Mouse (Mus musculus): ENCODE measurements around the gene L3mbtl3. TPM values are rescaled to one million over a fixed set of nuclear protein-coding genes. Genes with fewer than 3 reads are reported as not detected.
A peak's percentile ranks its signal among the peaks of the same experiment; 100 is the strongest.

The L3mbtl3 gene
- polyA plus RNA-seq, 1 experiment from 2014 or later: 22.5 TPM

- no peak overlapping the region for H3K4me3 ChIP-seq
- H3K27me3 ChIP-seq: no peaks in the 10 kb centered on the region
- H3K9ac ChIP-seq: no peak overlapping the region
- 88% methylated on average over 2 of the region's 2 CpGs for WGBS
- ATAC-seq (ENCODE audit: insufficient number of reproducible peaks, insufficient read depth, low FRiP score, low TSS enrichment, low read depth): no peak
- no peak overlapping the region for H3K4me2 ChIP-seq
- no peaks in the 10 kb centered on the region for H3K4me1 ChIP-seq
- no peak overlapping the region for H3K27ac ChIP-seq
- peaks cover 19% of the 10 kb centered on the region for H3K36me3 ChIP-seq
- H3K9me3 ChIP-seq: no peaks in the 10 kb centered on the region
Observed at GRCm38 (mm10) chr10:26364942-26365341, 10.8 kb downstream of the L3mbtl3 start.

DNA sequence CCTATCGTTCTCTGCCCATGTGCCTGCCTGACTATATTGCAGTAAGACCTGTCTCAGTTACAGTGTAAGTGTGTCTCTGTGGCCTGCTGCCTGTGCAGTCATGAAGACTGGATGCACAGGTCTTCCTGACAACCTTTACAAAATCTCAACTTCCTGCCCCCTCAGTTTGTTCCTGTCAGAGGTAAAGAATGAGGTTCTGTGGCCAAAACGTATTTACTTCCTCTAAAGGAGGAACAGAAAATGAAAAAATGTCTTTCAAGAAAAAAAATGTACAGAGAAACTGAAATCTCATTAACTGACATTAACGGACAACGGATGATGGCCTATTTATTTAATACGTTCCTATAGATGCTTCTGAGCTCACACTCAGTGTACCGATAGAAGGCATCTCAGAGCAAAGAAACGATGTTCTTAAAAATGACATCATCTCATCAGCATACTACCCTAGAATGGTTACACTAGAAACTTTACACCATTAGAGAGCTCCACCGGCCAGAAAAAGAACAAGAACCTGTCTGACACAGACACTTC is 11.4 kb downstream of the L3mbtl3 start:
- WGBS: 74% methylated on average over 8 of the region's 8 CpGs
- H3K27me3 ChIP-seq: no peaks in the 10 kb centered on the region
- H3K4me1 ChIP-seq: no peaks in the 10 kb centered on the region
- H3K4me2 ChIP-seq: no peak overlapping the region
- H3K9me3 ChIP-seq: no peaks in the 10 kb centered on the region
- ATAC-seq (ENCODE audit: insufficient number of reproducible peaks, insufficient read depth, low FRiP score, low TSS enrichment, low read depth): no peak
- peaks cover 19% of the 10 kb centered on the region for H3K36me3 ChIP-seq
- H3K4me3 ChIP-seq: no peak overlapping the region
- H3K27ac ChIP-seq: no peak overlapping the region
- no peak overlapping the region for H3K9ac ChIP-seq

DNA sequence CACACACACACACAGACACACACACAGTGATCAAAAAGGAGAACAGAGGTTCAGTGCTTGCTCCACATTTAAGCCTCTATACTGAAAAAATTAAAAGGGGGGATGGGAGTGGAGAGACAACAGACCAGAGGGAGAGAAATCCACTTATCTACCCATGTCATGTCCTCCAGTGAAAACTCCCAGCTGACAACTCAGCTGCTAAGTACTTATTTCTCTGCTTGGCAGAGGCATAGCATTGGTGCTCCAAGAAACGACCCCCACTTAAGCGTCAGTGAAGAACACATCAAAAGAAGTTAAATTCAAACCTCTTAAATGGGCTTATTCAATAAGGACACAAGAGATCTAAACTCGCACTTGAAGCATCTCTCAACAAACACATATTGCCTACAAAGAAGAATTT is 12.2 kb downstream of the L3mbtl3 start:
- H3K36me3 ChIP-seq: peaks cover 15% of the 10 kb centered on the region
- H3K9me3 ChIP-seq: no peaks in the 10 kb centered on the region
- H3K4me2 ChIP-seq: no peak overlapping the region
- H3K27ac ChIP-seq: no peak overlapping the region
- no peaks in the 10 kb centered on the region for H3K4me1 ChIP-seq
- H3K27me3 ChIP-seq: no peaks in the 10 kb centered on the region
- no peak overlapping the region for H3K4me3 ChIP-seq
- 64% methylated on average over 3 of the region's 3 CpGs for WGBS
- ATAC-seq (ENCODE audit: insufficient number of reproducible peaks, insufficient read depth, low FRiP score, low TSS enrichment, low read depth): no peak
- H3K9ac ChIP-seq: no peak overlapping the region

GRCm38 (mm10) chr10:26358798-26359197 is 17.0 kb downstream of the L3mbtl3 start:
- no peak for ATAC-seq (ENCODE audit: insufficient number of reproducible peaks, insufficient read depth, low FRiP score, low TSS enrichment, low read depth)
- Histone ChIP-seq H3K9ac (no peak overlapping the region), H3K4me1 (no peaks in the 10 kb centered on the region), H3K4me3 (no peak overlapping the region), H3K27ac (no peak overlapping the region), H3K9me3 (peaks cover 3% of the 10 kb centered on the region; the same call in 1 of the 2 replicates), H3K36me3 (peaks cover 12% of the 10 kb centered on the region), H3K4me2 (no peak overlapping the region), H3K27me3 (no peaks in the 10 kb centered on the region)
- 88% methylated on average over 6 of the region's 6 CpGs for WGBS

DNA sequence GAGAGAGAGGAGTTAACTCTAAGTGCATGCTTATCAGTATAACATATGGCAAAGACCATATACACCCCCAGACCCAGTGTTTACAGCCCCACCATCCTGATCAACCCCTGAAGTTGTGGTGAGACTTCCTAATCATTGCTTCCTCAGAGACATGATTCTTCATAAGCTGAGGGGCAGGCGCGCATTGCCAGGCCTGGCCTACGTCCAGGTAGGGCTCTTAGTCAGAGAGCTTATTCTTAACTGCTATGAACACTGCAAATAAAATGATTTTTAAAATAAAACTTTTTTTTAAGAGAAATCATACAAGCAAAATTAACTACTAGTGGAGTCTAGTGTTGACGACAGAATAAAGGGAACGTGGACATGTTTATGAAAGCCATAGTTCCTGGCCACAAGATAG is 17.5 kb downstream of the L3mbtl3 start:
- Histone ChIP-seq H3K27ac (no peak overlapping the region), H3K36me3 (peaks cover 12% of the 10 kb centered on the region), H3K9me3 (peaks cover 3% of the 10 kb centered on the region; the same call in 1 of the 2 replicates), H3K4me1 (no peaks in the 10 kb centered on the region), H3K4me2 (no peak overlapping the region), H3K27me3 (no peaks in the 10 kb centered on the region), H3K4me3 (no peak overlapping the region), H3K9ac (no peak overlapping the region)
- WGBS: 94% methylated on average over 5 of the region's 5 CpGs
- no peak for ATAC-seq (ENCODE audit: insufficient number of reproducible peaks, insufficient read depth, low FRiP score, low TSS enrichment, low read depth)

DNA sequence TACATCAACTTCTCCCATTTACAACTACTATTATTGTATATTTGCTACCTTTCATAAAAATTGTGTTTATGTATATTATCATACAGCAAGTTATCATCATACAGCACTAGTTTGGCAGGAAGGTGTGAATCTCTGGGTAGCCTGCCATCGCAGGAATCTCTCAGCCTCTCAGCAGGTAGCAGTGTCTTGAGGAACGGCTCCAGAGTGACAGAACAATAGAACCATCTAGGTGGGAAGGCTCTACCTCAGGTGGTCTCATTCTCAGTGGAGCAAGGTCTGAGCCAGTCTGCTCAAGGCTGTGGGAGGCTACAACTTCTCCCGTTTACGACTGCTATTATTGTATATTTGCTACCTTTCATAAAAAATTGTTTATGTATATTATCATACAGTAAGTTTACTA is 22.0 kb downstream of the L3mbtl3 start:
- Histone ChIP-seq H3K4me1 (peaks cover 8% of the 10 kb centered on the region), H3K9me3 (peaks cover 3% of the 10 kb centered on the region; the same call in 1 of the 2 replicates), H3K27ac (no peak overlapping the region), H3K27me3 (no peaks in the 10 kb centered on the region), H3K9ac (no peak overlapping the region), H3K36me3 (peaks cover 23% of the 10 kb centered on the region), H3K4me2 (no peak overlapping the region), H3K4me3 (no peak overlapping the region)
- ATAC-seq (ENCODE audit: insufficient number of reproducible peaks, insufficient read depth, low FRiP score, low TSS enrichment, low read depth): no peak
- WGBS: 66% methylated on average over 4 of the region's 4 CpGs

- ATAC-seq (ENCODE audit: insufficient number of reproducible peaks, insufficient read depth, low FRiP score, low TSS enrichment, low read depth): no peak
Observed at GRCm38 (mm10) chr10:26351129-26351738, 24.5 kb downstream of the L3mbtl3 start.

GRCm38 (mm10) chr10:26350153-26350552 is 25.6 kb downstream of the L3mbtl3 start:
- Histone ChIP-seq H3K4me2 (no peak overlapping the region), H3K36me3 (peaks cover 18% of the 10 kb centered on the region), H3K9ac (no peak overlapping the region), H3K27me3 (no peaks in the 10 kb centered on the region), H3K4me3 (no peak overlapping the region), H3K4me1 (peaks cover 8% of the 10 kb centered on the region), H3K9me3 (no peaks in the 10 kb centered on the region), H3K27ac (no peak overlapping the region)
- no peak for ATAC-seq (ENCODE audit: insufficient number of reproducible peaks, insufficient read depth, low FRiP score, low TSS enrichment, low read depth)
- whole genome bisulfite sequencing: 43% methylated on average over 1 of the region's 1 CpGs

More at GRCm38 (mm10) chr10:26351129-26351738, 24.5 kb downstream of the L3mbtl3 start:
- WGBS: 80% methylated on average over 7 of the region's 7 CpGs
- Histone ChIP-seq H3K4me1 (peaks cover 8% of the 10 kb centered on the region), H3K9me3 (peaks cover 3% of the 10 kb centered on the region; the same call in 1 of the 2 replicates), H3K9ac (no peak overlapping the region), H3K4me3 (no peak overlapping the region), H3K36me3 (peaks cover 27% of the 10 kb centered on the region), H3K4me2 (no peak overlapping the region), H3K27me3 (no peaks in the 10 kb centered on the region), H3K27ac (peak overlapping the region; percentile 44; the same call in 1 of the 2 replicates)

GRCm38 (mm10) chr10:26347614-26348013 is 28.2 kb downstream of the L3mbtl3 start:
- H3K9me3 ChIP-seq: no peaks in the 10 kb centered on the region
- H3K4me2 ChIP-seq: no peak overlapping the region
- ATAC-seq (ENCODE audit: insufficient number of reproducible peaks, insufficient read depth, low FRiP score, low TSS enrichment, low read depth): no peak
- H3K4me3 ChIP-seq: no peak overlapping the region
- no peak overlapping the region for H3K27ac ChIP-seq
- WGBS: 43% methylated on average over 7 of the region's 7 CpGs
- peaks cover 8% of the 10 kb centered on the region for H3K4me1 ChIP-seq
- no peaks in the 10 kb centered on the region for H3K27me3 ChIP-seq
- H3K9ac ChIP-seq: no peak overlapping the region
- peaks cover 40% of the 10 kb centered on the region for H3K36me3 ChIP-seq

DNA sequence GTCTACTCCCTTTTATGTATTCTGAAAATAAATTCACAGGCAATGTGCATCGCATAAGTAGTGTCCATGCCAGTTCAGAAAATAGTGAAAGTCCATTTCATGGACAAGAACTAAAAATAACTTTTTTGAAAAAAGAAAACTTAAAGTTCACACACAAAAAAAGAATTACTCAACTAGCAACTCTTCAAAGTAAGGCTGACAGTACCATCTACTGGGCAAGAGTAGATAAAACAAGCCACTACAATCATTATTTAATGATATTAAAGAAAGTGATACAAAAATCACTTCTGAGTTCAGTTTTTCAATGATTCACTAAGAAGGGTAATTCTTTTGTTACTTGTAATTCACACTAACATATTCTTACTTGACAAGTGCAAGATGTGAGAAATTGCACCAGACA is 29.9 kb downstream of the L3mbtl3 start:
- no peak overlapping the region for H3K4me2 ChIP-seq
- no peak for ATAC-seq (ENCODE audit: insufficient number of reproducible peaks, insufficient read depth, low FRiP score, low TSS enrichment, low read depth)
- peaks cover 48% of the 10 kb centered on the region for H3K36me3 ChIP-seq
- H3K9me3 ChIP-seq: no peaks in the 10 kb centered on the region
- WGBS: 88% methylated on average over 1 of the region's 1 CpGs
- H3K27me3 ChIP-seq: no peaks in the 10 kb centered on the region
- H3K27ac ChIP-seq: no peak overlapping the region
- H3K4me1 ChIP-seq: peaks cover 1% of the 10 kb centered on the region
- no peak overlapping the region for H3K4me3 ChIP-seq
- H3K9ac ChIP-seq: no peak overlapping the region

GRCm38 (mm10) chr10:26337896-26338503 is 37.8 kb downstream of the L3mbtl3 start:
- no peak for ATAC-seq (ENCODE audit: insufficient number of reproducible peaks, insufficient read depth, low FRiP score, low TSS enrichment, low read depth)
- no peak overlapping the region for H3K4me3 ChIP-seq
- no peak overlapping the region for H3K9ac ChIP-seq
- no peaks in the 10 kb centered on the region for H3K27me3 ChIP-seq
- no peak overlapping the region for H3K27ac ChIP-seq
- H3K9me3 ChIP-seq: no peaks in the 10 kb centered on the region
- WGBS: 84% methylated on average over 23 of the region's 23 CpGs
- H3K36me3 ChIP-seq: peaks cover 90% of the 10 kb centered on the region
- no peak overlapping the region for H3K4me2 ChIP-seq
- no peaks in the 10 kb centered on the region for H3K4me1 ChIP-seq

GRCm38 (mm10) chr10:26333966-26334365 is 41.8 kb downstream of the L3mbtl3 start:
- Histone ChIP-seq H3K36me3 (peaks cover 68% of the 10 kb centered on the region), H3K27me3 (no peaks in the 10 kb centered on the region), H3K9ac (no peak overlapping the region), H3K27ac (no peak overlapping the region), H3K4me3 (no peak overlapping the region), H3K4me1 (no peaks in the 10 kb centered on the region), H3K9me3 (no peaks in the 10 kb centered on the region), H3K4me2 (no peak overlapping the region)
- WGBS: 58% methylated on average over 5 of the region's 5 CpGs
- ATAC-seq (ENCODE audit: insufficient number of reproducible peaks, insufficient read depth, low FRiP score, low TSS enrichment, low read depth): no peak

All from embryonic facial prominence, embryonic 13.5 days (tissue).